Mouse (Mus musculus): ENCODE data around the gene 9130019O22Rik. TPM values are rescaled to one million over a fixed set of nuclear protein-coding genes. Genes with fewer than 3 reads are reported as not detected.
A peak's percentile ranks its signal among the peaks of the same experiment; 100 is the strongest.
"Not testable (repeated sequence)": the region's sequence is repeated elsewhere in the genome, so short reads cannot be mapped to it uniquely, and the experiment has no call there.

9130019O22Rik gene
- polyA plus RNA-seq, 1 experiment from 2014 or later, result 7.2 TPM

- Histone ChIP-seq H3K9ac (ENCODE audit: low read depth, low read length) (peak overlapping the region; percentile 38), H3K9me3 (ENCODE audit: control insufficient read depth, low read length) (no peaks in the 10 kb centered on the region), H3K4me1 (ENCODE audit: control insufficient read depth, insufficient read depth, low read length) (no peaks in the 10 kb centered on the region), H3K27me3 (ENCODE audit: control insufficient read depth, insufficient read depth, low read length) (peaks cover 17% of the 10 kb centered on the region; the same call in 1 of the 2 replicates), H3K4me3 (ENCODE audit: low read length) (peak overlapping the region; percentile 33), H3K4me2 (replicated peaks; ENCODE audit: low read depth, low read length) (peak overlapping the region; percentile 60), H3K27ac (ENCODE audit: low read depth, low read length) (no peak overlapping the region), H3K36me3 (ENCODE audit: control insufficient read depth, insufficient read depth, low read length) (no peaks in the 10 kb centered on the region)
- ATAC-seq (ENCODE audit: low FRiP score, low TSS enrichment), result peak; percentile 43; the same call in 1 of the 2 replicates
- under 1% methylated on average over 24 of the region's 24 CpGs for WGBS
These were observed 23.5 kb downstream of the 9130019O22Rik start for GRCm38 (mm10) chr7:127363475-127363921.

GRCm38 (mm10) chr7:127362418-127362817, 24.5 kb downstream of the 9130019O22Rik start:
- peak overlapping the region; percentile 0; the same call in 1 of the 2 replicates for H3K4me3 ChIP-seq (ENCODE audit: low read length)
- not testable (repeated sequence) for H3K27ac ChIP-seq (ENCODE audit: low read depth, low read length); ATAC-seq (ENCODE audit: low FRiP score, low TSS enrichment); H3K9me3 ChIP-seq (ENCODE audit: control insufficient read depth, low read length); H3K4me1 ChIP-seq (ENCODE audit: control insufficient read depth, insufficient read depth, low read length); H3K9ac ChIP-seq (ENCODE audit: low read depth, low read length); H3K4me2 ChIP-seq (replicated peaks; ENCODE audit: low read depth, low read length); H3K36me3 ChIP-seq (ENCODE audit: control insufficient read depth, insufficient read depth, low read length)
- WGBS, result 29% methylated on average over 13 of the region's 13 CpGs
- peaks cover 17% of the 10 kb centered on the region; the same call in 1 of the 2 replicates for H3K27me3 ChIP-seq (ENCODE audit: control insufficient read depth, insufficient read depth, low read length)

GRCm38 (mm10) chr7:127361449-127361848, 25.5 kb downstream of the 9130019O22Rik start:
- no peak overlapping the region for H3K4me3 ChIP-seq (ENCODE audit: low read length)
- no peaks in the 10 kb centered on the region for H3K4me1 ChIP-seq (ENCODE audit: control insufficient read depth, insufficient read depth, low read length)
- ATAC-seq (ENCODE audit: low FRiP score, low TSS enrichment), result peak; percentile 20; the same call in 1 of the 2 replicates
- H3K27me3 ChIP-seq (ENCODE audit: control insufficient read depth, insufficient read depth, low read length), result peaks cover 17% of the 10 kb centered on the region; the same call in 1 of the 2 replicates
- no peak overlapping the region for H3K4me2 ChIP-seq (replicated peaks; ENCODE audit: low read depth, low read length)
- WGBS, result 38% methylated on average over 13 of the region's 13 CpGs
- H3K27ac ChIP-seq (ENCODE audit: low read depth, low read length), result no peak overlapping the region
- no peak overlapping the region for H3K9ac ChIP-seq (ENCODE audit: low read depth, low read length)
- no peaks in the 10 kb centered on the region for H3K9me3 ChIP-seq (ENCODE audit: control insufficient read depth, low read length)
- H3K36me3 ChIP-seq (ENCODE audit: control insufficient read depth, insufficient read depth, low read length), result no peaks in the 10 kb centered on the region

- no peak overlapping the region for H3K9ac ChIP-seq (ENCODE audit: low read depth, low read length)
- no peak for ATAC-seq (ENCODE audit: low FRiP score, low TSS enrichment)
- no peak overlapping the region for H3K4me3 ChIP-seq (ENCODE audit: low read length)
- H3K4me2 ChIP-seq (replicated peaks; ENCODE audit: low read depth, low read length), result no peak overlapping the region
- no peak overlapping the region for H3K27ac ChIP-seq (ENCODE audit: low read depth, low read length)
- H3K27me3 ChIP-seq (ENCODE audit: control insufficient read depth, insufficient read depth, low read length), result peaks cover 17% of the 10 kb centered on the region; the same call in 1 of the 2 replicates
- no peaks in the 10 kb centered on the region for H3K4me1 ChIP-seq (ENCODE audit: control insufficient read depth, insufficient read depth, low read length)
- no peaks in the 10 kb centered on the region for H3K9me3 ChIP-seq (ENCODE audit: control insufficient read depth, low read length)
- 78% methylated on average over 4 of the region's 4 CpGs for WGBS
- no peaks in the 10 kb centered on the region for H3K36me3 ChIP-seq (ENCODE audit: control insufficient read depth, insufficient read depth, low read length)
These were observed 26.7 kb downstream of the 9130019O22Rik start for GRCm38 (mm10) chr7:127360265-127360664.

GRCm38 (mm10) chr7:127358472-127358871, 28.5 kb downstream of the 9130019O22Rik start:
- no peak overlapping the region for H3K9ac ChIP-seq (ENCODE audit: low read depth, low read length)
- ATAC-seq (ENCODE audit: low FRiP score, low TSS enrichment), result no peak
- H3K27ac ChIP-seq (ENCODE audit: low read depth, low read length), result no peak overlapping the region
- H3K4me1 ChIP-seq (ENCODE audit: control insufficient read depth, insufficient read depth, low read length), result no peaks in the 10 kb centered on the region
- H3K36me3 ChIP-seq (ENCODE audit: control insufficient read depth, insufficient read depth, low read length), result no peaks in the 10 kb centered on the region
- 76% methylated on average over 4 of the region's 4 CpGs for WGBS
- H3K4me2 ChIP-seq (replicated peaks; ENCODE audit: low read depth, low read length), result no peak overlapping the region
- H3K9me3 ChIP-seq (ENCODE audit: control insufficient read depth, low read length), result no peaks in the 10 kb centered on the region
- H3K4me3 ChIP-seq (ENCODE audit: low read length), result no peak overlapping the region
- peaks cover 17% of the 10 kb centered on the region; the same call in 1 of the 2 replicates for H3K27me3 ChIP-seq (ENCODE audit: control insufficient read depth, insufficient read depth, low read length)

GRCm38 (mm10) chr7:127357871-127358270, 29.1 kb downstream of the 9130019O22Rik start:
- 75% methylated on average over 2 of the region's 2 CpGs for WGBS
- no peak overlapping the region for H3K4me3 ChIP-seq (ENCODE audit: low read length)
- H3K9ac ChIP-seq (ENCODE audit: low read depth, low read length), result no peak overlapping the region
- H3K9me3 ChIP-seq (ENCODE audit: control insufficient read depth, low read length), result no peaks in the 10 kb centered on the region
- ATAC-seq (ENCODE audit: low FRiP score, low TSS enrichment), result no peak
- no peak overlapping the region for H3K4me2 ChIP-seq (replicated peaks; ENCODE audit: low read depth, low read length)
- H3K27me3 ChIP-seq (ENCODE audit: control insufficient read depth, insufficient read depth, low read length), result peaks cover 17% of the 10 kb centered on the region; the same call in 1 of the 2 replicates
- H3K36me3 ChIP-seq (ENCODE audit: control insufficient read depth, insufficient read depth, low read length), result no peaks in the 10 kb centered on the region
- no peaks in the 10 kb centered on the region for H3K4me1 ChIP-seq (ENCODE audit: control insufficient read depth, insufficient read depth, low read length)
- H3K27ac ChIP-seq (ENCODE audit: low read depth, low read length), result no peak overlapping the region

GRCm38 (mm10) chr7:127355796-127356195, 31.2 kb downstream of the 9130019O22Rik start:
- Histone ChIP-seq H3K27ac (ENCODE audit: low read depth, low read length) (no peak overlapping the region), H3K4me1 (ENCODE audit: control insufficient read depth, insufficient read depth, low read length) (no peaks in the 10 kb centered on the region), H3K36me3 (ENCODE audit: control insufficient read depth, insufficient read depth, low read length) (no peaks in the 10 kb centered on the region), H3K4me3 (ENCODE audit: low read length) (no peak overlapping the region), H3K27me3 (ENCODE audit: control insufficient read depth, insufficient read depth, low read length) (peaks cover 10% of the 10 kb centered on the region; the same call in 1 of the 2 replicates), H3K9ac (ENCODE audit: low read depth, low read length) (no peak overlapping the region), H3K9me3 (ENCODE audit: control insufficient read depth, low read length) (no peaks in the 10 kb centered on the region), H3K4me2 (replicated peaks; ENCODE audit: low read depth, low read length) (no peak overlapping the region)
- ATAC-seq (ENCODE audit: low FRiP score, low TSS enrichment), result no peak
- 62% methylated on average over 3 of the region's 3 CpGs for WGBS

GRCm38 (mm10) chr7:127351230-127352004, 35.5 kb downstream of the 9130019O22Rik start:
- Histone ChIP-seq H3K36me3 (ENCODE audit: control insufficient read depth, insufficient read depth, low read length) (no peaks in the 10 kb centered on the region), H3K9me3 (ENCODE audit: control insufficient read depth, low read length) (no peaks in the 10 kb centered on the region), H3K4me1 (ENCODE audit: control insufficient read depth, insufficient read depth, low read length) (peaks cover 5% of the 10 kb centered on the region; the same call in 1 of the 2 replicates), H3K27me3 (ENCODE audit: control insufficient read depth, insufficient read depth, low read length) (no peaks in the 10 kb centered on the region), H3K9ac (ENCODE audit: low read depth, low read length) (no peak overlapping the region), H3K4me3 (ENCODE audit: low read length) (no peak overlapping the region), H3K27ac (ENCODE audit: low read depth, low read length) (no peak overlapping the region), H3K4me2 (replicated peaks; ENCODE audit: low read depth, low read length) (no peak overlapping the region)
- ATAC-seq (ENCODE audit: low FRiP score, low TSS enrichment), result no peak
- 87% methylated on average over 5 of the region's 5 CpGs for WGBS

GRCm38 (mm10) chr7:127346676-127347075, 40.3 kb downstream of the 9130019O22Rik start:
- Histone ChIP-seq H3K27ac (ENCODE audit: low read depth, low read length) (0 out of 2 replicates have a peak overlapping the region, but pooled peaks have one; percentile 97), H3K9ac (ENCODE audit: low read depth, low read length) (no peak overlapping the region), H3K4me1 (ENCODE audit: control insufficient read depth, insufficient read depth, low read length) (peaks cover 12% of the 10 kb centered on the region), H3K27me3 (ENCODE audit: control insufficient read depth, insufficient read depth, low read length) (no peaks in the 10 kb centered on the region), H3K36me3 (ENCODE audit: control insufficient read depth, insufficient read depth, low read length) (peaks cover 17% of the 10 kb centered on the region), H3K4me2 (replicated peaks; ENCODE audit: low read depth, low read length) (peak overlapping the region; percentile 77), H3K9me3 (ENCODE audit: control insufficient read depth, low read length) (no peaks in the 10 kb centered on the region), H3K4me3 (ENCODE audit: low read length) (peak overlapping the region; percentile 96; the same call in 1 of the 2 replicates)
- WGBS, result 15% methylated on average over 8 of the region's 8 CpGs
- ATAC-seq (ENCODE audit: low FRiP score, low TSS enrichment), result no peak
